Mouse (Mus musculus) left cerebral cortex, adult 18-20 months (tissue): ENCODE measurements around the gene Cdyl. TPM values are rescaled to one million over a fixed set of nuclear protein-coding genes. Genes with fewer than 3 reads are reported as not detected.
A peak's percentile ranks its signal among the peaks of the same experiment; 100 is the strongest.

Experiments used
- DNase-seq, 2 experiments: peaks; one replicate each; pipeline ENCODE4 v3.0.0; 2021 to 2022; ENCODE audit warnings: low spot score in 2 of 2, mixed read lengths in 1 of 2
- total RNA-seq, 2 experiments: library from RNA; stranded (reverse); gene quantifications; 2 replicates each; pipeline ENCODE4 v1.2.3; 2021

Gene Cdyl
- total RNA-seq, 2 experiments from 2014 or later = 55.6 to 63.4 TPM

DNA sequence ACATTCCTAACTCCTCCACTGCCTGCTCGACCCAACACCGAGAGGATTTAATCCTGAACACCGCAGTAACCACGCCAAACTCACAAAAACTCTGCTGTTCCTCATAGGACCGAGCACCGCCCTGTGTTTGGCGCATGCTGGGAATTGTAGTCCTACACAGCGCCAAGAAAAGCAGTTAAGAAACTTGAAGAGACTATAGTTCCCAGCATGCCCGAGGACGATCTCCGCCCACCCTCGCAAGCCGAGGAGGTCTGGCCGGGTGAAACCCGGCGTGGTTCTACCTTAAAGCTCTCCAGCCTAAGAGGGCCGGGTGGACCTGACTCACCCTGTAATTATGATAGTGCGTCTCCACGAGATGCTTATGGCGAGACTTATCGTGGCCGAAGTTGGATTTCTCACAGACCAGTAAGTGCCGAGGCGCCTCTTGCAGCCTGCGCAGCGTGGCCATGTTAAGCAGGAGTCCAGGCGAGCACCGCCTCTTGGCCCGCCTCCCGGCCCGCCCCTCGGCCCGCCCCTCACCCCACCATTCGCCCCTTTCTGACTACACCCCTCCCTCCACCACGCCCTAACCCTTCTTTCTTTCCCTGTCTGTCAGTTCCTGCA lies 246.3 kb downstream of the Cdyl start, which contains the start of gene Rpp40:
Rpp40 (minus strand) TSS at position 481 of the 603 bp plus-strand sequence.
- DNase-seq = peak; percentile 83 to 92

DNA sequence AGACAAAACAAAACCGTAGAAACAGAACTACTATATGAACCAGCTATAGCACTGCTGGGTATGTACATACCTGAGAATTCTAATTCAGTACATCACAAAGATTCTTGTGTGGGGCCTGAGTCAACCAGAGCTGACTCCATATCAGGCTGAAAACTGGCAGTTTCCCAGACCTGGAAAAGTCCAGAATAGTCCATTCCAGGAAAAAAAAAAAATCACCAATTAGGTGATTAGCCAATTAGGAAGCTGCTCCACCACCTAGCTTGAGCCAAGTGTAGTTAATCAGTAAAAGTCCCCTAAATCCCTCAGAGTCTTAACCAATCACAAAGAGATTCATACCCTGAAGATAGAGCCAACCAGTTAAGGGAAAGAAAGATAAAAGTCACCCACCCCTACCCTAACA lies 251.8 kb downstream of the Cdyl start:
- no peak for DNase-seq

Other genes starting within 250 kb of the Cdyl start
- gene Rpp40, start 246.5 kb downstream of the Cdyl start, total RNA-seq = 1 to 10 TPM; 4.7 to 5.3 TPM